In genomic region chr13:73262336-73263127, GRCm38 (mm10) we compare ENCODE assay signal across 9 mouse cellular contexts. TPM values are rescaled to one million over a fixed set of nuclear protein-coding genes. Genes with fewer than 3 reads are reported as not detected.
DNase-seq lines count a peak whose midpoint lies in the region; ATAC-seq lines count a peak whose summit lies in the region.
"Had no signal": no experiment of that assay in that cellular context is flagged by ENCODE, and none has a peak within 500 bp of the region (broad histone marks: within the 10 kb centered on the region; RNA-seq: fewer than 3 reads in every experiment).

No protein-coding gene starts in this region.

- no peaks in the 10 kb centered on the region for H3K9me3 ChIP-seq in heart, embryonic 16.5 days (replicated peaks; ENCODE audit: control insufficient read depth, low read length)
- no peaks in the 10 kb centered on the region for H3K9me3 ChIP-seq in hindbrain, embryonic 13.5 days
- H3K9me3 ChIP-seq in midbrain, embryonic 14.5 days (ENCODE audit: control insufficient read depth, low read length): no peaks in the 10 kb centered on the region

- ATAC-seq in heart, embryonic 16.5 days (replicated peaks; ENCODE audit: extremely low read depth, insufficient read depth, low FRiP score): no peak
- ATAC-seq in hindbrain, embryonic 13.5 days (ENCODE audit: low FRiP score): no peak
- no peak for ATAC-seq in midbrain, embryonic 14.5 days (ENCODE audit: low FRiP score, low TSS enrichment)
- no peak for ATAC-seq in megakaryocyte-erythroid progenitor cell, adult 5-6 weeks (replicated peaks; ENCODE audit: low FRiP score, low TSS enrichment, poor library complexity, severe bottlenecking)

- H3K9ac ChIP-seq in heart, embryonic 16.5 days (ENCODE audit: low read length): peak overlapping the region; percentile 86
- peak overlapping the region; percentile 55; the same call in 1 of the 2 replicates for H3K9ac ChIP-seq in hindbrain, embryonic 13.5 days
- H3K9ac ChIP-seq in midbrain, embryonic 14.5 days (replicated peaks; ENCODE audit: low read length): no peak overlapping the region

- WGBS in heart, embryonic 16.5 days: 5% methylated on average over 24 of the region's 24 CpGs
- 2% methylated on average over 24 of the region's 24 CpGs for WGBS in hindbrain, embryonic 13.5 days
- WGBS in midbrain, embryonic 14.5 days: 2% methylated on average over 24 of the region's 24 CpGs

- peaks cover 30% of the 10 kb centered on the region for H3K4me1 ChIP-seq in heart, embryonic 16.5 days (ENCODE audit: control insufficient read depth, insufficient read depth, low read length)
- peaks cover 50% of the 10 kb centered on the region for H3K4me1 ChIP-seq in hindbrain, embryonic 13.5 days (replicated peaks)
- H3K4me1 ChIP-seq in midbrain, embryonic 14.5 days (ENCODE audit: control insufficient read depth, insufficient read depth, low read length): peaks cover 27% of the 10 kb centered on the region

- peak overlapping the region; percentile 96 for H3K27ac ChIP-seq in heart, embryonic 16.5 days (ENCODE audit: low read length)
- H3K27ac ChIP-seq in hindbrain, embryonic 13.5 days: peak overlapping the region; percentile 63; the same call in 1 of the 2 replicates
- no peak overlapping the region for H3K27ac ChIP-seq in midbrain, embryonic 14.5 days (replicated peaks; ENCODE audit: low read depth, low read length)

- H3K4me3 ChIP-seq in heart, embryonic 16.5 days (ENCODE audit: low read length): peak overlapping the region; percentile 67
- peak overlapping the region; percentile 28 for H3K4me3 ChIP-seq in hindbrain, embryonic 13.5 days
- H3K4me3 ChIP-seq in midbrain, embryonic 14.5 days (replicated peaks; ENCODE audit: low read depth, low read length): peak overlapping the region; percentile 7; the same call in 1 of the 2 replicates

- H3K27me3 ChIP-seq in heart, embryonic 16.5 days (ENCODE audit: control insufficient read depth, insufficient read depth, low read length): peaks cover 76% of the 10 kb centered on the region
- H3K27me3 ChIP-seq in hindbrain, embryonic 13.5 days: peaks cover 99% of the 10 kb centered on the region
- H3K27me3 ChIP-seq in midbrain, embryonic 14.5 days (ENCODE audit: control insufficient read depth, insufficient read depth, low read length): peaks cover 95% of the 10 kb centered on the region

- no peak for DNase-seq in heart, postnatal 25 days (ENCODE audit: low spot score)
- peak; percentile 18 for DNase-seq in embryo, embryonic 10 days (ENCODE audit: low spot score)
- DNase-seq in midbrain, embryonic 14.5 days: peak; percentile 58
- DNase-seq in right cerebral cortex, adult 18-20 months: no peak
- no peak for DNase-seq in urinary bladder, postnatal 36 days (ENCODE audit: low spot score in 2 of 2)

- peak overlapping the region; percentile 74 for H3K4me2 ChIP-seq in heart, embryonic 16.5 days (ENCODE audit: low read depth, low read length)
- peak overlapping the region; percentile 74 for H3K4me2 ChIP-seq in hindbrain, embryonic 13.5 days
- peak overlapping the region; percentile 41 for H3K4me2 ChIP-seq in midbrain, embryonic 14.5 days (ENCODE audit: low read length)

- peaks cover under 1% of the 10 kb centered on the region; the same call in 1 of the 2 replicates for H3K36me3 ChIP-seq in heart, embryonic 16.5 days (ENCODE audit: control insufficient read depth, insufficient read depth)
- H3K36me3 ChIP-seq in hindbrain, embryonic 13.5 days: no peaks in the 10 kb centered on the region
- H3K36me3 ChIP-seq in midbrain, embryonic 14.5 days (ENCODE audit: control insufficient read depth, insufficient read depth, low read length): no peaks in the 10 kb centered on the region

- intact Hi-C loops in heart, postnatal 25 days (cut with DNase I): loop anchor here (5.0 kb wide), 1 partner anchor 65 kb away; the partner anchor contains the start of genes Mrpl36 and Ndufs6

RNA-seq across cellular contexts. Expression of gene Irx4, which starts 2.3 kb away (rescaled TPM):
- polyA plus RNA-seq in heart, embryonic 16.5 days (2015; fragmentation: Nextera tagmentation; extraction: Ambion mirVana): 42.2 and 50.2 TPM in 2 replicates
- total RNA-seq in heart, postnatal 25 days (2021): 10 to 100 TPM; 26.0 to 27.0 TPM
- polyA plus RNA-seq in hindbrain, embryonic 13.5 days (2015; fragmentation: Nextera tagmentation; extraction: Ambion mirVana): 5.8 and 7.3 TPM in 2 replicates
- polyA plus RNA-seq in midbrain, embryonic 14.5 days (2014; fragmentation: Nextera tagmentation; extraction: Ambion mirVana): 2.3 and 3.0 TPM in 2 replicates
- total RNA-seq in megakaryocyte-erythroid progenitor cell, adult 5-6 weeks (2014; fragmentation: Nextera tagmentation): not detected in 2 replicates
- total RNA-seq in megakaryocyte-erythroid progenitor cell, adult 5-6 weeks (2017): not detected in 2 replicates
- total RNA-seq: layer of hippocampus, postnatal 25 days had no signal

Comparison
In these comparisons a context has a peak if more than half of its experiments do, and no peak if none do; other contexts are left out.
1. H3K4me3 ChIP-seq: peak in every context shown above with its lines; median percentile 67 in heart, embryonic 16.5 days; 28 in hindbrain, embryonic 13.5 days; 7 in midbrain, embryonic 14.5 days.
2. DNase-seq: peak in embryo, embryonic 10 days (single experiment) and midbrain, embryonic 14.5 days (single experiment); none in heart, postnatal 25 days (single experiment), right cerebral cortex, adult 18-20 months (single experiment) and urinary bladder, postnatal 36 days (0 of 2).
3. Peak in every context shown above with its lines, with median percentiles within 50 percentile points of each other: H3K4me2 ChIP-seq.